Mouse (Mus musculus): Measurements from ENCODE around the gene Dhcr7.

DNA sequence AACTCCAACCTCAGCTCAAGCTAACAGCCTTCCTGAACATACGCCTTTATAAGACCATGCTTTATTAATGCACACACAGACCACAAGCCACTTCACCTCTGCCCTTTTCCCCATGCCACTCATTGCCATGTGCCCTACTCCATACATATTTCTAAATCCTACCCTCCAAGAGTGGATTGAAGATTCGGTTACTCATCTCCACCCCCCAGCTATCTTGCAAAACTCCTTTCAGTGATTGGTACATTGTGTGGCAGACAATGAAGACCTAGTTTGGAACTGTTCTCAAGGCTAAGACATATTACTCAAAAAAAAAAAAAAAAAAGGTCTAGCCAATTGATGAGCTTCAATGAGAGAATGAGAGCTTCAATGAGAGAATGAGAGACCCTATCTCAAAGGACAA, 4.0 kb downstream of the Dhcr7 start:
- TF ChIP-seq CTCF (IDR thresholded peaks at IDR 0.05) (no peak), EP300 (IDR thresholded peaks at IDR 0.05) (no peak)

Measured in lung, postnatal 0 days (tissue).